Mouse (Mus musculus) CH12.LX (cell line): ENCODE measurements around the gene Gucy2c. TPM values are rescaled to one million over a fixed set of nuclear protein-coding genes. Genes with fewer than 3 reads are reported as not detected.

Experiments used
- DNase-seq: peaks from one replicate; pipeline ENCODE4 v3.0.0-alpha.2; 2013; ENCODE audit errors: extremely low read depth
- H3K27ac ChIP-seq: 2 replicates; pipeline ENCODE4 v1.5.1; 2012; ENCODE audit warnings: low read depth, mild to moderate bottlenecking, control low read depth, moderate library complexity; ENCODE audit not compliant: insufficient read depth
- H3K27me3 ChIP-seq: replicated peaks from 2 replicates; pipeline ENCODE3; 2012; ENCODE audit warnings: inconsistent platforms
- H3K36me3 ChIP-seq, 2 experiments: replicated peaks in 1 of 2; 2 replicates each; pipeline versions ENCODE3 to v1.6.1; 2012; ENCODE audit warnings: inconsistent platforms in 1 of 2, low read length in 1 of 2, mild to moderate bottlenecking in 1 of 2, mixed read lengths in 1 of 2, moderate library complexity in 1 of 2; ENCODE audit not compliant: control insufficient read depth in 1 of 2, insufficient read depth in 1 of 2
- H3K4me1 ChIP-seq, 2 experiments: 2 replicates each; pipeline ENCODE4 v1.6.1; 2012; ENCODE audit warnings: inconsistent platforms in 1 of 2, moderate library complexity in 1 of 2; ENCODE audit not compliant: insufficient read depth in 2 of 2, control insufficient read depth in 1 of 2
- H3K4me2 ChIP-seq: 2 replicates; pipeline ENCODE4 v1.6.1; 2012; ENCODE audit warnings: low read depth, mild to moderate bottlenecking, control low read depth; ENCODE audit not compliant: poor library complexity, insufficient read depth, severe bottlenecking
- H3K4me3 ChIP-seq, 3 experiments: fragments of 150-350 bp in 1 of 3; sonication (generic) in 1 of 3; replicated peaks in 1 of 3; 2 replicates each; pipeline versions ENCODE3 to v1.5.1; 2011 to 2012; ENCODE audit warnings: low read depth in 2 of 3, low read length in 2 of 3, mild to moderate bottlenecking in 2 of 3, moderate library complexity in 2 of 3, control low read depth in 1 of 3, improper control_type of control experiment in 1 of 3, inconsistent platforms in 1 of 3, mixed read lengths in 1 of 3; ENCODE audit not compliant: poor library complexity in 1 of 3
- H3K79me2 ChIP-seq: replicated peaks from 2 replicates; pipeline ENCODE4 v1.6.1; 2012; ENCODE audit warnings: mild to moderate bottlenecking, moderate library complexity; ENCODE audit not compliant: control insufficient read depth, poor library complexity, insufficient read depth, severe bottlenecking; ENCODE audit errors: extremely low read depth
- H3K9ac ChIP-seq: 2 replicates; pipeline ENCODE4 v1.6.1; 2012; ENCODE audit warnings: low read depth, mild to moderate bottlenecking, control low read depth, moderate library complexity; ENCODE audit not compliant: insufficient read depth
- H3K9me3 ChIP-seq: replicated peaks from 2 replicates; pipeline ENCODE3; 2012; ENCODE audit warnings: low read length, inconsistent platforms, mixed read lengths
- BHLHE40 ChIP-seq: IDR thresholded peaks from 2 replicates; pipeline ENCODE4 v1.6.1; 2011; ENCODE audit warnings: mild to moderate bottlenecking, low read depth, low read length, improper control_type of control experiment
- CTCF ChIP-seq, 2 experiments: IDR thresholded peaks in 1 of 2; conservative IDR thresholded peaks in 1 of 2; 2 replicates each; pipeline ENCODE4 v1.5.1; 2011 to 2012; ENCODE audit warnings: low read depth in 2 of 2, low read length in 2 of 2, improper control_type of control experiment in 1 of 2, inconsistent platforms in 1 of 2, mild to moderate bottlenecking in 1 of 2, moderate library complexity in 1 of 2
- GABPA ChIP-seq: IDR thresholded peaks from 2 replicates; pipeline ENCODE4 v1.6.1; 2012; ENCODE audit warnings: low read depth, low read length, improper control_type of control experiment, inconsistent platforms; ENCODE audit not compliant: insufficient replicate concordance
- HCFC1 ChIP-seq: IDR thresholded peaks from 2 replicates; pipeline ENCODE4 v1.6.1; 2012; ENCODE audit warnings: low read depth, mild to moderate bottlenecking, inconsistent platforms, low read length, improper control_type of control experiment
- IRF4 ChIP-seq: IDR thresholded peaks from 2 replicates; pipeline ENCODE4 v1.6.1; 2014; ENCODE audit warnings: low read depth, mild to moderate bottlenecking, inconsistent platforms, low read length, improper control_type of control experiment
- JUN ChIP-seq: IDR thresholded peaks from 2 replicates; pipeline ENCODE4 v1.6.1; 2011; ENCODE audit warnings: low read depth, mild to moderate bottlenecking, low read length, improper control_type of control experiment, moderate library complexity; ENCODE audit not compliant: insufficient read depth
- JUND ChIP-seq: conservative IDR thresholded peaks from 2 replicates; pipeline ENCODE4 v1.6.1; 2011; ENCODE audit warnings: low read depth, low read length, improper control_type of control experiment
- KAT2A ChIP-seq: IDR thresholded peaks from 2 replicates; pipeline ENCODE4 v1.6.1; 2012; ENCODE audit warnings: low read length, improper control_type of control experiment, inconsistent platforms; ENCODE audit not compliant: insufficient replicate concordance
- MAFK ChIP-seq: IDR thresholded peaks from 2 replicates; pipeline ENCODE4 v1.6.1; 2011; ENCODE audit warnings: low read length, improper control_type of control experiment; ENCODE audit not compliant: insufficient replicate concordance
- MEF2A ChIP-seq: IDR thresholded peaks from 2 replicates; pipeline ENCODE4 v1.6.1; 2014; ENCODE audit warnings: low read depth, mild to moderate bottlenecking, inconsistent platforms, low read length, improper control_type of control experiment, borderline replicate concordance
- MXI1 ChIP-seq: IDR thresholded peaks from 2 replicates; pipeline ENCODE4 v1.6.1; 2011; ENCODE audit warnings: mild to moderate bottlenecking, low read depth, low read length, improper control_type of control experiment
- MYC ChIP-seq: IDR thresholded peaks from 2 replicates; pipeline ENCODE4 v1.6.1; 2011; ENCODE audit warnings: low read depth, mild to moderate bottlenecking, improper control_type of control experiment, low read length
- POLR2AphosphoS2 ChIP-seq: IDR thresholded peaks from 2 replicates; pipeline ENCODE4 v1.6.1; 2011; ENCODE audit warnings: low read depth, low read length, improper control_type of control experiment
- RAD21 ChIP-seq: IDR thresholded peaks from 2 replicates; pipeline ENCODE4 v1.6.1; 2011; ENCODE audit warnings: low read depth, mild to moderate bottlenecking, low read length, improper control_type of control experiment, moderate library complexity
- USF1 ChIP-seq: IDR thresholded peaks from 2 replicates; pipeline ENCODE4 v1.6.1; 2014; ENCODE audit warnings: low read depth, mild to moderate bottlenecking, inconsistent platforms, low read length, improper control_type of control experiment
- USF2 ChIP-seq: conservative IDR thresholded peaks from 2 replicates; pipeline ENCODE4 v1.6.1; 2011; ENCODE audit warnings: low read depth, low read length, improper control_type of control experiment
- ZNF384 ChIP-seq: IDR thresholded peaks from 2 replicates; pipeline ENCODE4 v1.6.1; 2012; ENCODE audit warnings: low read depth, low read length, improper control_type of control experiment, inconsistent platforms
- dilution Hi-C: fragments of 300-500 bp; cut with MboI; formaldehyde crosslinking; loops from 2 replicates; pipeline ENCODE4 v1.14.3; 2020; ENCODE audit warnings: low sequenced_read_pairs; ENCODE audit not compliant: extremely low pct_unique_long_range_greater_than_20kb, extremely low pct_ligation_motif_present
- in situ Hi-C: fragments of 300-500 bp; cut with MboI; formaldehyde crosslinking; loops from 3 replicates; pipeline ENCODE4 v1.14.3; 2019; ENCODE audit warnings: low sequenced_read_pairs, low pct_ligation_motif_present, low pct_unique_long_range_greater_than_20kb, mixed read lengths
- polyA plus RNA-seq: library from polyadenylated mRNA; unstranded; fragments of >175 nt; gene quantifications from 2 replicates; pipeline ENCODE4 v1.2.1, GENCODE M21; 2012; ENCODE audit warnings: low read depth; ENCODE audit not compliant: insufficient read length
- total RNA-seq, 2 experiments: library from RNA; depleted of rRNA; stranded (reverse); fragments of 300-350 nt in 1 of 2; fragments of >200 nt in 1 of 2; gene quantifications; 2 replicates each; pipeline ENCODE4 v1.2.3; 2012 to 2014

Gene Gucy2c
- total and polyA plus RNA-seq, 3 experiments, result 0.08 to 0.13 (median 0.10) TPM

GRCm38 (mm10) chr6:136720436-136720835 is 61.1 kb downstream of the Gucy2c start:
- no peak overlapping the region for H3K4me3 ChIP-seq
- in situ Hi-C loops (loop anchor here (25.0 kb wide), 1 partner anchor 283 kb away; no protein-coding TSS in a partner anchor), dilution Hi-C loops (no loop called here)
- no peak for TF ChIP-seq USF2
- no peak for TF ChIP-seq ZNF384
- TF ChIP-seq, all 38 proteins: peak for 0
- Histone ChIP-seq H3K4me2 (no peak overlapping the region), H3K27me3 (no peaks in the 10 kb centered on the region), H3K79me2 (no peaks in the 10 kb centered on the region), H3K9me3 (no peaks in the 10 kb centered on the region), H3K27ac (no peak overlapping the region), H3K36me3 (no peaks in the 10 kb centered on the region), H3K9ac (no peak overlapping the region), H3K4me1 (peaks cover 9 to 30% of the 10 kb centered on the region in 2 experiments; a peak in 3 of 4 replicates)
- DNase-seq, result no peak

- no peak overlapping the region for H3K9ac ChIP-seq
- H3K27me3 ChIP-seq, result no peaks in the 10 kb centered on the region
- H3K79me2 ChIP-seq, result no peaks in the 10 kb centered on the region
- no peak overlapping the region for H3K27ac ChIP-seq
- H3K4me3 ChIP-seq, result no peak overlapping the region
- H3K9me3 ChIP-seq, result no peaks in the 10 kb centered on the region
- H3K4me1 ChIP-seq, result peaks cover 4 to 29% of the 10 kb centered on the region in 2 experiments; a peak in 2 of 4 replicates
- H3K4me2 ChIP-seq, result no peak overlapping the region
- DNase-seq, result no peak
- no peaks in the 10 kb centered on the region for H3K36me3 ChIP-seq
- TF ChIP-seq JUND (no peak), POLR2AphosphoS2 (no peak), RAD21 (no peak), HCFC1 (no peak), MAFK (no peak), MXI1 (no peak), USF1 (no peak), MYC (no peak), MEF2A (no peak), USF2 (no peak), GABPA (no peak), KAT2A (no peak), CTCF (conservative IDR thresholded peaks at IDR 0.05 in 1 of 2, IDR thresholded peaks at IDR 0.05 in 1 of 2; ENCODE audit: low read depth in 2 of 2, low read length in 2 of 2) (no peak), IRF4 (no peak), BHLHE40 (no peak), JUN (no peak)
- TF ChIP-seq, all 38 proteins: peak for 0
- in situ Hi-C loops, result loop anchor here (25.0 kb wide), 1 partner anchor 279 kb away; no protein-coding TSS in a partner anchor
- dilution Hi-C loops, result no loop called here
These were observed 65.6 kb downstream of the Gucy2c start for GRCm38 (mm10) chr6:136715881-136716431.
